Mouse (Mus musculus) olfactory bulb, adult 2 months (tissue): Measurements from ENCODE around the gene A530084C06Rik. TPM values are rescaled to one million over a fixed set of nuclear protein-coding genes. Genes with fewer than 3 reads are reported as not detected.

Experiments used
- H3K27ac ChIP-seq: fragments of 200-500 bp; 2 replicates; pipeline ENCODE4 v1.5.1; 2012; ENCODE audit warnings: low read depth, low read length; ENCODE audit not compliant: insufficient read depth
- H3K4me1 ChIP-seq: fragments of 200-500 bp; 2 replicates; pipeline ENCODE4 v1.6.1; 2012; ENCODE audit warnings: low read length; ENCODE audit not compliant: control insufficient read depth, insufficient read depth
- H3K4me3 ChIP-seq: fragments of 200-500 bp; 2 replicates; pipeline ENCODE4 v1.5.1; 2012; ENCODE audit warnings: mild to moderate bottlenecking, low read depth, low read length, moderate library complexity; ENCODE audit not compliant: insufficient read depth
- CTCF ChIP-seq: fragments of 200-500 bp; IDR thresholded peaks from 2 replicates; pipeline ENCODE4 v1.5.1; 2012; ENCODE audit warnings: low read depth, mild to moderate bottlenecking, low read length, moderate library complexity; ENCODE audit not compliant: insufficient read depth
- POLR2A ChIP-seq: fragments of 200-500 bp; IDR thresholded peaks from 2 replicates; pipeline ENCODE4 v1.6.1; 2012; ENCODE audit warnings: mild to moderate bottlenecking, low read depth, low read length, moderate library complexity; ENCODE audit not compliant: insufficient read depth
- WGBS: fragments of 180-500 bp; shearing (Covaris S2); methylation state at CpG from one replicate; pipeline ENCODE4 v1.1.7; 2018; 5-methylcytosine and 5-hydroxymethylcytosine counted together
- polyA plus RNA-seq: library from polyadenylated mRNA; stranded (reverse); fragments of >200 nt; gene quantifications from 2 replicates; pipeline ENCODE4 v1.2.4, GENCODE M21; 2012; ENCODE audit warnings: low replicate concordance; ENCODE audit not compliant: missing spikeins, insufficient read depth, insufficient read length

Gene A530084C06Rik
- polyA plus RNA-seq, 1 experiment: not detected

DNA sequence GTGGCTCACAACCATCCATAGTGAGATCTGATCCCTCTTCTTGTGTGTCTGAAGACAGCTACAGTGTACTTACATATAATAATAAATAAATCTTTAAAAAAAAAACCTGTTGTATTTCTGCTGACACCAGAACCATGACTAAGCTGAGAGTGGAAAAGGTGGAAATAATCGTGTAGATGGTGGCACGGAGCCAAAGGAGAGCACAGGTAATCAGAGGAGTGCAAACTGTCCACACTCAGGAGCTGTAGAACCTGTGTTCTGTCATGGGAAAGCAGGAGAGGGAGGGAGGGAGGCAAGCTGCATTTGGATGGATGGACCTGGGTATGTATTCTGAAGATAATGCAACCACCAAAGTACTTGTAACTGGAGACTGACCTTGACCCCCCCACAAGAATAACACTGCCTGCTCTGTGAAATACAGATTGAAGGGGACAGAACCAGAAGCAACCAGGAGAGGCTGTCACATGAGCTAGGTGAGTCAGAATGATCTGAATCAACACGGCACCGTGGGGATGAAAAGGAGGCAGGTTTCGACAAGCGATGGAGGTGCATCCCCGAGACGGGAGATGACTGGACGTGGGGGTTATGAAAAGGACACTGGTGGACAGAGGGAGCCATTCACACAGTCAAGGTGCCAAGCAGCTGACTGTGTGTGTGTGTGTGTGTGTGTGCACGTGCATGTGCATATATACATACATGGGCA lies 13.8 kb upstream of the A530084C06Rik start:
- TF ChIP-seq POLR2A (no peak), CTCF (no peak)
- Histone ChIP-seq H3K4me3 (no peak overlapping the region), H3K27ac (no peak overlapping the region), H3K4me1 (peaks cover 3% of the 10 kb centered on the region; the same call in 1 of the 2 replicates)
- 94% methylated on average over 10 of the region's 10 CpGs for WGBS

DNA sequence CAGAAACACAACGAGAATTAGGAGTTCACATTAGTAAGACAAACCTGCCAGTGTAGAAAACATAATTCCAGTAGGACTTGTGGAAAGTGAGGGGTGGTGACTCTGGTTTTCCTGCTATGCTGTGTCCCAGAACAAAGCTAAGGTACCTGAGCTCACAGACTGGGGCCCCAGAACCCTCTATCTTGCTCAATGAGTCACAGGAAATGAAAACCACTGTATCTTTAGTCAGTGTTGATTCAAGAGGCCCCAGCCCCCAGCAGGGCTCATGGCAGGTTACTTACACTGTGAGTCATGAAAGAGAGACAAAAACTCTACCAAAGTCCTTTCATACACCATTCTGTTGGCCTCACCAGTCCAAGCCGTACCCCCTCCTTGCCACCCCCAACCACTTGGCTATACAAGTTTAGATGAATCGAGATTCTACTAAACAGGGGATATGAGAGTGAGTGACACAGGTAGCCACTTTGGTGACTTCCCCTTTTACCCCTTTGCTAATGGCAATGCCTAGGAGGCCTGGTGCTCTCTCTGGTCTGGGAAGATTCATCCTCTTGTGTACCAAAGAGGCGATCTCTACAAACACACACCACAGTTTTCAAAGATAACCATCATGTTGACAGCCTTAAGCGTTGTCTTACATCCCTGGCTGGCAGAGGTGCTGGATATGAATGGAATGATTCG lies 8.6 kb upstream of the A530084C06Rik start:
- Histone ChIP-seq H3K4me3 (no peak overlapping the region), H3K4me1 (no peaks in the 10 kb centered on the region), H3K27ac (no peak overlapping the region)
- TF ChIP-seq CTCF: no peak
- TF ChIP-seq POLR2A: no peak
- 82% methylated on average over 6 of the region's 6 CpGs for WGBS

DNA sequence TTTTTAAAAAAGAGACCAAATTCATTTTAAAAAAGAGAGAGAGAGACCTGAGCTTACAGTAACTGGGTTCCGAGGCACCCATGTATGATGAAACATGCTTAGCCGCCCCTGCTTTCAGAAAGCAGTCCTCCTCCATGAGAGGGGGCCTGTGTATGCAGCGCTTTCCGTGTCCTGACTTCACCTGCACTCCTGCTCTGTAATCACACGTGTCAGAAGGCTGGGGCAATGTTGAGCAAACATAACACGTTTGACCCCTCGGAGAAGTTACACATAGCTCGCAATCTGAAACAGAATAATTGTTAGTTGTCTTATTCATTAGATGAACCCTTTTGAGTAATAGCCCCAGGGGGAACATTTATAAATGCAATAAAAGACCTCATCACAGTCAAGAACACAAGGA lies 8.0 kb upstream of the A530084C06Rik start:
- WGBS: 81% methylated on average over 8 of the region's 8 CpGs
- H3K4me1 ChIP-seq: no peaks in the 10 kb centered on the region
- H3K27ac ChIP-seq: no peak overlapping the region
- H3K4me3 ChIP-seq: no peak overlapping the region
- no peak for TF ChIP-seq CTCF
- TF ChIP-seq POLR2A: no peak

DNA sequence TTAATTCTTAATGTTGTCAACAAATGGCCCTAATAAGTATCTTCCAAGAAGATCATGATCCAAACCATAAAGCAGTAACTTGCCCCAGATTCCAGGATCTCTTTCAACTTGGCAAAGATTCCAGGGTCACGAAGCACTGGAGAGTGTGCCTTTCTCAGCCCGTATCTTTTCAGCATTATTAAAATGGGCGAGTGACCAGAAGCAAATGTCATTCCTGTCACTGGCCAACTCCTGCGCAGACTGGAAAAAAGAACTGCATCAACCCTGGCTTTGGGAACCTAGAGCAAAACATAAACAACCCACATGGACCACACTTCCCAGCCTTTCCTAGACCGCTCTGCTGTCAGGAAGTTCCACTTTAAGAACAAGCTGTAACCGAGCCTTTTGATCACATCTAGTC lies 5.3 kb upstream of the A530084C06Rik start:
- TF ChIP-seq CTCF (no peak), POLR2A (no peak)
- WGBS: 42% methylated on average over 6 of the region's 6 CpGs
- H3K4me1 ChIP-seq: peaks cover 6% of the 10 kb centered on the region; the same call in 1 of the 2 replicates

DNA sequence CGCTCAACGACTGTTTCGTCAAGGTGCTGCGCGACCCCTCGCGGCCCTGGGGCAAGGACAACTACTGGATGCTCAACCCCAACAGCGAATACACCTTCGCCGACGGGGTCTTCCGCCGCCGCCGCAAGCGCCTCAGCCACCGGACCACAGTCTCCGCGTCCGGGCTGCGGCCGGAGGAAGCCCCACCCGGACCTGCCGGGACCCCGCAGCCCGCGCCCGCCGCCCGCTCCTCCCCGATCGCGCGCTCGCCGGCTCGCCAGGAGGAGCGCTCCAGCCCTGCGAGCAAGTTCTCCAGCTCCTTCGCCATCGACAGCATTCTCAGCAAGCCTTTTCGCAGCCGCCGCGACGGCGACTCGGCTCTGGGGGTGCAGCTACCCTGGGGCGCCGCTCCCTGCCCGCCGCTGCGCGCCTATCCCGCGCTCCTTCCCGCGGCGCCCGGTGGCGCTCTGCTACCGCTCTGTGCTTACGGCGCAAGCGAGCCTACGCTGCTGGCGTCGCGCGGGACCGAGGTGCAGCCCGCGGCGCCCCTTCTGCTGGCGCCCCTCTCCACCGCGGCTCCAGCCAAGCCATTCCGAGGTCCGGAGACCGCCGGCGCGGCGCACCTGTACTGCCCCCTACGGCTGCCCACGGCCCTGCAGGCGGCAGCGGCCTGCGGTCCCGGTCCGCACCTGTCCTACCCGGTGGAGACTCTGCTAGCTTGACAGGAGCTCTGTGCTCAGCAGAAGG lies 449 bp upstream of the A530084C06Rik start:
- peak overlapping the region; percentile 40 for H3K4me3 ChIP-seq
- H3K27ac ChIP-seq: no peak overlapping the region
- peaks cover 26% of the 10 kb centered on the region for H3K4me1 ChIP-seq
- 1% methylated on average over 92 of the region's 92 CpGs for WGBS
- TF ChIP-seq POLR2A (no peak), CTCF (peak; percentile 56; the same call in 1 of the 2 replicates)

More for the DNA sequence above, 5.3 kb upstream of the A530084C06Rik start:
- Histone ChIP-seq H3K4me3 (no peak overlapping the region), H3K27ac (no peak overlapping the region)

DNA sequence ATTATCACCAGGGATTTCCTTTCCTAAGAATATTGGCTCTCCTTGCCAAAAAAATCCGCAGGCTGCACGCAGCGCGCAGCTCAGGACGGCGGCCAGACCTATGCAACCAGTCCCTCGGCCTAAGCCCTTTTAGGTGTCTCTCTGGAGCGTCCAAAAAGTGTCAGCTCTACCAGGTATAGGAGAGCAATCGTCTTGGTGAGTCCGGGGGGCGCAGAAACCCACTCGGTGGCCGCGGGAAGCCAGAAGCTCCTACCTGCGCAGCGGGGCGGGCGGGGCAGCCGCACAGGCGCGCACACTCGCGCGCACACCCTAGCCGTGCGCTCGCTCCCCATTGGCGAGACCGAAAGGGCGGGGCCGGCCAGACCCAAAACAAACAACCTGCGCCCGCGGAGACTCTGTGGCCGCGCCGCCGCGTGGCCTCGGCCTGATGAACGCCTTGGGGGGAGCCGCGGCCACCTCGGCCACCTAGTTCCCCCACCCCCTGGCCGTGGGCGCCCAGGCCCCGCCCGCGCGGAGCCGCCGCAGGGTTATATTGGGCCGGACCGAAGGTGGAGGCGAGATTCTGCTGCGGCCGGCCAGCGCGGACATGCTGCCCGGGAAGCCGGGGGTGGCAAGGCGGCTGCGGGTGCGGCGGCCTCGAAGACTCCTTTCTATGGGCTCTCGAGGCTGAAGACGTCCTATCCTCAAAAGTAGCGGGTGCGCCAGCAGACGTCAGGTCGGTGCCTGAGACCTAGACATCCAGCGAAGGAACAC lies 1.2 kb downstream of the A530084C06Rik start:
- peaks cover 26% of the 10 kb centered on the region for H3K4me1 ChIP-seq
- WGBS: 2% methylated on average over 73 of the region's 73 CpGs
- H3K27ac ChIP-seq: no peak overlapping the region
- H3K4me3 ChIP-seq: peak overlapping the region; percentile 40
- TF ChIP-seq POLR2A (0 out of 2 replicates have a peak, but pooled peaks have one; percentile 26), CTCF (no peak)

DNA sequence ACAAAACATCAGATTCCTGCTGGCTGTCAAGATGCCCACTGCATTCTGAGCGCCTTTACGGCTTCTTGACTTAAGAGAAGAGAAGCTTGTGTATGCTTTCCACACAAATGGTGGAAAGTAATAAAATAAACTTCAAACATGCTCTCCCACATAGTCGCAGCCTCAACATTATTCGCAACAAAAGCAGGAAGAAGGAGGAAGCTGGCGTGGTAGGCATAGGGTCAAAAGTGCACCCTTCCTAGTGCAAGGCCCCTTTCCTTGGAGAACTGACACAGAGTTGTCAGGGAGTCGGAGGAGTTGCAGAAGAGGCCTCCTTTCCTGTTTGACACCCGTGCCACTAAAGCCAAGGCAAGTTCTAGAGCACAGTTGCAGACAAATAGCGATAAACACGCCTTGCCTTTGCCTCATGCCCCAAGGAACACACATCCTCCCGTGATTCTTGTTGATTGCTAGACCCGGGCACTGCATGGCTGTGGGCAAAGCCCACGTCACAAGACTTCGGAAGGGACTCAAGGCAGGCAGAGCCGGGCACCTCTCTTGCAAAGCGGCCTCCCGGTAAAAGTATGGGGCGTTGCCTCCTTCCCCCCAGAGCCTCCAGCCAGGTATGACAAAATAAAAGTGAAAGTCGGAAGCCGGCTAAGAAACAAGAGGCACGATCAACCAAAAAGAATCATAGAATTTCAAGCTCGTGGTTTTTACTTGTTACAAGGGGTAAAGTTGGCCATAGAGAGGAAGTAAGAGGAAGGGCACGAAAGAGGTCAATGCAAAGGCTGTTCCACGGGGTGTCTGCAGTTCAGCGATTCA lies 2.0 kb downstream of the A530084C06Rik start:
- WGBS: 23% methylated on average over 24 of the region's 24 CpGs
- Histone ChIP-seq H3K4me1 (peaks cover 26% of the 10 kb centered on the region), H3K4me3 (peak overlapping the region; percentile 40; the same call in 1 of the 2 replicates), H3K27ac (no peak overlapping the region)
- no peak for TF ChIP-seq POLR2A
- TF ChIP-seq CTCF: no peak

DNA sequence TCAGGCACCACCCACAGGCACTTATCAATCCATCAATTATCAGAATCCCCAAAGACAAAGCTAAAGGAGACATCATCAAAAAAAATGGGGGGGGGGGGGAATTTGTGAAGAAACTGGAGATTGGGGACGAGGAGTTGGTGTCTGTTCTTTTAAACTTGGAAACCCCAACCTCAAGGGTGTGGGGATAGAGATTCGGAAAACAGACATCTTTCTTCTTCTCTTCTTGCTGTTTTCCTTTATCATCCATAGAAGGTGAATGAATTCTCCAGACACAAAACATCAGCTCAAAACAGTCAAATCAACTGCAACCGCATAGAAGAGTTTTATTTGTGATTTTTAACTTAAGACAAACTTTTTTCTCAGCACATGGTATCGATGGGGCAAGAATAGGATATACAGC lies 3.3 kb downstream of the A530084C06Rik start, which contains the start of gene Foxq1:
TSS of gene Foxq1 (plus strand) at position 301 of the 400 bp plus-strand sequence.
- 90% methylated on average over 4 of the region's 4 CpGs for WGBS

More for the DNA sequence above, 3.3 kb downstream of the A530084C06Rik start, which contains the start of gene Foxq1:
- H3K27ac ChIP-seq: no peak within 1 kb of the TSS
- TF ChIP-seq POLR2A (no peak), CTCF (no peak)
- peaks cover 26% of the 10 kb centered on the region for H3K4me1 ChIP-seq
- H3K4me3 ChIP-seq: no peak within 1 kb of the TSS
